Mouse (Mus musculus): Measurements from ENCODE around the gene Msh3.

DNA sequence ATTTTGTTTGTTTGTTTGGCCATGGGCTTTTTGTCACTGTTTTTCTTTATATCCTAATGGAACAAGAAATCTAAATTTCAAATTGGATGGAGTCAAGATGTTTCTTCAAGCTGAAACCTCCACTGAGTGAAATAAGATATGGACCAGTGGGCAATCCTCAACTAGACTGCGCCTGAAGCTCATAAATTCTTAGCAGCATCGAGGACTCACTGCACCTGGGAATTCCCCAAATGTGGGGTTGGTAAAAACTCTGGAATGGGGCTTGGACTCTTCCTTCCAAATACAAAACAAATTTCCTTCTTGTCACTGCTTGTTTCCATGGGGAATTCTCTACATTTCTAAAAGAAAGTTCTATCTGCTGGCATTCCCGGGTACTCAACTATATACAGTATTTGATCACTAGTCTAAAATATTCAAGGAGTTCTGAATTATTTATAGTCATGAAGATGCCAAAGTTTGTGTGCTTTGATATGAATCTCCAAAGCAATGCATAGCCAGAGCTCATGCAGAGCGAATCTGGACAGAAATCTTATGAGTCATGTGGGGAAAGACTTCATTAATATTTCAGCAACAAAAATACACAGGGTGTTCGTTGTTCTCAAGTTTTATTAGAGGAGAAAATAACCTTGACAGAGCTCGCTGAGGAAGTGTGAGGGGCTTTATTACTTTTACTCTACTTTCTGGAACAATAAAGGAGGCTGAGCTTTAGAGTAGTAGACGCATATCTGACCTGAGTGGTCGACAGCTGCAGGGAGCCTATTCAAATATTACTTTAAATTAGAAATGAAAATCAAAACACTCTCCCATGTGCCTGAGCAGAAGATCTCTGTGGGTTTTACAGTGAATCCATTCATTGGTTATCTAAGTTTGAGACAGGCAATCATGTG lies 51.5 kb downstream of the Msh3 start:
- TF ChIP-seq CTCF (IDR thresholded peaks at IDR 0.05; ENCODE audit: control insufficient read depth, insufficient read depth, low read length) (no peak), POLR2A (IDR thresholded peaks at IDR 0.05; ENCODE audit: borderline replicate concordance, control insufficient read depth, low read depth, low read length) (no peak)

All from bone marrow, adult 2 months (tissue).